Comparison of ENCODE assay signal across 17 mouse cellular contexts in the genomic region with DNA sequence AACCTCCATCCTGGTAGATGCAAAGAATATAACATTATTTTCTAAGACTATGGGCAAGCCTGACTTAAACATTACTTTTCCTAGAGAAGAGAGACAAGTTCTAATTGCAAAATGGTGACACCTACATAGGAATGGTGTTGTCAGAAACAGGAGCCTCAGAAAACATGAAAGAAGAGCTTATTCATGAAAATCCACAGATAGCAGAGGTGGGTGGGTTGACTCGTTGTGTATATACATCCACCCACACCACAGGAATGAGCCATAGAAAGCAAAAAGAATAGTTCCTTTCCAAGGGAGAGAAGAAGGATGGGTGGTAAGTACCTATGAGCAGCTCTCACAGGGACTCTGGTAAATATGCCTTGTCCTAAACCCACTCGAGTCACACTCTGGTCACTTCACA.
"Had no signal": no experiment of that assay in that cellular context is flagged by ENCODE, and none has a peak within 500 bp of the region (broad histone marks: within the 10 kb centered on the region; RNA-seq: fewer than 3 reads in every experiment).

No protein-coding gene starts in this region.

- ATAC-seq: liver, embryonic 12.5 days; liver, postnatal 0 days; lung, postnatal 0 days; midbrain, embryonic 13.5 days; midbrain, embryonic 15.5 days; midbrain, embryonic 16.5 days had no signal

- DNase-seq: left cerebral cortex, postnatal 4 days; liver; liver, embryonic 13.5 days; liver, postnatal 0 days; lung, adult 18-20 months; lung, adult 2 months; lung, embryonic 14.5 days; lung, postnatal 10 days; lung, postnatal 14 days; lung, postnatal 36 days; lung, postnatal 4 days; midbrain, embryonic 14.5 days had no signal
